Mouse (Mus musculus) thymus, postnatal 10 days (tissue): Measurements from ENCODE around the gene Anxa9.

Experiments used
- DNase-seq, 2 experiments: peaks; one replicate each; pipeline ENCODE4 v3.0.0; 2021; ENCODE audit warnings: low spot score in 2 of 2

The Anxa9 gene

GRCm38 (mm10) chr3:95314075-95314474 is 7.1 kb upstream of the Anxa9 start:
- DNase-seq: no peak

DNA sequence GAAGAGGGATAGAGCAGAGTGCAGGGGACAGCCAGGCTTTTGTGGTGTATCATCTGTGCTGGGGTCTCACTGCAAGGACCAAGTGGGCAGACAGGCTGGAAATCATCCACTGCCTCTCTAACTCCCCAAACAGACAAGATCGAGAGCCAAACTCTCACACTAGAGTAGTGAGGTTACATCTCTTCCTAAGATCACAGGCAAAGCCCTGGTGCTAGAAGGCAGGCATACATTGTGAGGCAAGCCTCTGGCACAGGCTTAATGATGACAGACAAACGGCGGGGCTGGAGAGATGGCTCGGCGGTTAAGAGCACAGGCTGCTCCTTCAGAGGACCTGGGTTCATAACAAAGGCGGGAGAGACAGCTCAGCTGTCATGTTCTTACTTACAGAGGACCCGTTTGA is 6.5 kb upstream of the Anxa9 start:
- no peak for DNase-seq

DNA sequence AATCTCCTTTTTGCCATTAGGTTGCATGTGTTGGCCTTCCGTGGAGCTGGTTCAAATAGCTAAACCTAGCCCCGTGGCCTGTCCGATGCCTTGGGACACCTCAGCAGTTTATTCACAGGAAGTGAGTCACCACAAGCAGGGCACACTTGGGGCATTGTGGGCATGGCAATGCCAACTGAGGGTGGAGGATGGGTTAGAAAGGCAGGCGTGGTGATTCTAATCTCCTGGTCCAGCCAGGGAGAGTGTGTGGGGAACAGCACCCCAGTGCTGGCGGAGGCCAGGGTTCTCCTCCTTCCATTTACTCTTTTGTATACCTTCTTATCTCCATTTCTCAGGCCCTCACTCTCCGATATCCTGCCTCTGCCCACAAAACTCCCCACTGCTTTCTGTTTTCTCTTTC is 5.6 kb upstream of the Anxa9 start:
- DNase-seq: no peak

GRCm38 (mm10) chr3:95310968-95311882 is 4.2 kb upstream of the Anxa9 start:
- DNase-seq: peak in 1 of 2 experiments; percentile 35

DNA sequence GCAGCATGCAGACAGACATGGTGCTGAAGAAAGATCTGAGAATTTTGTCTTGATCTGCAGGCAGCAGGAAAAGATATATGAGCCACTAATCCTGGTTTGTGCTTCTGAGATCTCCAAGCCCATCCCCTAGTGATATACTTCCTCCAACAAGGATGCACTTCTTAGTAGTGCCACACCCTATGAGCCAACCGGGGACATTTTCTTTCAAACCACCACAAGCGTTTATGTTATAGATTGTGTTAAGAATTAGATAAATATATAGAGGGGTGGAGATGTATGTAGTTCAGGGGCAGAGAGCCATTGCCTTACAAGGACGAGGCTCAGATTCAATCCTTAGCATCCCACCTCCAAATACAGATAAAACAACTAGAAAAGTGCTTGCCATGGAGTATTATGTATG is 3.5 kb upstream of the Anxa9 start:
- DNase-seq: no peak

- no peak for DNase-seq
Measured at GRCm38 (mm10) chr3:95306244-95306643, 732 bp downstream of the Anxa9 start.

DNA sequence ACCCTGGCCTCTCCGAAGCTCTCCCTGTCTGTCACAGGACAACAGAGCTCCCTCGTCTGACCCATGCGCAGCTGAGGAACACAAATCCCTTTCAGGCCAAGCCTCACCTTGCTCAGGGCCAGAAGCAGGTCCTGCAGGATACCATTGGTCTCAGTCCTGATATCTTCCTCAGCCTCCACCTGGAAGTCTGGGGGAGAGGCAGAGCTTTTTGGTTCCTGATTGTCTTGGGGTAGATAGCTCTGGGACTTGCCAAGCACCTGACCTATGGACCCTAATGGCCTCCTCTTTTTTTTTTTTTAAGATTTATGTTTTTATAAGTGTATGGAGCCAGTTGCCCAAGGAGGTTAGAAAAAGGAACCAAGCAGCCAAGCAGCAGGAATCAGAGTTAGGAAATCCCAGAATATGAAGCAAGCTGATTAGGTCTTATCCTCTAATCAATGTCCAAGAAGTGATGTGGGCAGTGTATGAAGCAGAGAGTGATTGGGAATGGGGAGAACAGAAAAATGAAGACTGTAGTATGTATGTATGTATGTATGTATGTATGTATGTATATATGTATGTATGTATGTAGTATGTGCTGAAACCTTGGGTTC is 5.7 kb downstream of the Anxa9 start:
- no peak for DNase-seq

DNA sequence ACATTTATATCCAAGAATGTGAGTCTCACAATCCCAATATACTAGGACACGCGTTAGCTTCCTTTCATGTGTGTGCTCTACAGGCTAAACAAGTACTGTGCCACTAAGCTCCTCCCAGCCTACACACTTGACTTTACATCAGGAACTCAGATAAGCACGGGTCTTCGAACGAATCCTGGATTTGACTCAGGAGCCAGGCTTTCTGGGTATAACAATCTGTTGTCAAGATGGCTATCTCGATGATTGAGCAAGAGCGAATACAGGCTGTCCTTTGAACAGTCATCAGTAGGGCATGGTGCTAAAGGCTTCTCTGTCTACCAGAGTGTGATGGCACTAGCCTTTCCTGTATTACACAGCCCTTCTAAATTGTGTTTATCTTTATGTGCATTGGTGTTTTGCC is 9.0 kb downstream of the Anxa9 start:
- no peak for DNase-seq

- DNase-seq: peak in 1 of 2 experiments; percentile 55
Measured at GRCm38 (mm10) chr3:95296103-95296469, 10.9 kb downstream of the Anxa9 start.

DNA sequence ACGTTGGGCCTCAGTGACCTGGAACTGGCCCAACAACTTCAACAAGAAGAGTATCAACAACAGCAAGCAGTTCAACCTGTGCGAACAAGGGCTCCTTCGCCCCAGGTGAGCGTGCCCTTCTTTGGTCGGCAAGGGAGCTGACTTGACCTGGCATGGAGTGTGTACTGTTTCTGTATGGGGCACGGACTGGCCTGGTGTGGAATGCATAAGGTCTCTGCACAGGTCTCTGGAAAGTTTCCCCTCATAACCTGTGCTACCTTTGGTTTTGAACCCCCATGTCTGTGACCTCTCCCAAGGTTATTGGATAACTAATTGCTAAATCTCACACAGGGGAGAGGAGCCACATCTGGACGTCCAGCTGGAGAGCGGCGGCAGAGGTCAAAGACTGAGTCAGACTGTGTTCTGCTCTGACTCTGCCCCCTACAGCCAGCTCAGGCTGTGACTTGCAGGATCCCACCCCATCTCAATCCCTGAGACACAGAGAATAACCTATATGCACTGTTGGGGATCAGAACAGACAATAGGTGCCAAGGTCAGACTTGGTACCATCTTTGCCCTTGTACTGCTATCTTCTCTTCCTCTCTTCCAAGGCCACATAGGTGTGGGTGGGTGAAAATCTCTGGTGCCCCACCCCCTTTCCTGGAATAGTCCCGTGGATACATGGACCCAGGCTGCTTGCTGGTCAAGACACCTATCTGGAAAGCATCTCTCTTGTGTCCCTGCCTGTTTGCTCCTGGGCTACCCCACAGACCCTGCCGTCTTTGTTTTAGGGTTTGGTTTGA is 11.5 kb downstream of the Anxa9 start:
- no peak for DNase-seq

DNA sequence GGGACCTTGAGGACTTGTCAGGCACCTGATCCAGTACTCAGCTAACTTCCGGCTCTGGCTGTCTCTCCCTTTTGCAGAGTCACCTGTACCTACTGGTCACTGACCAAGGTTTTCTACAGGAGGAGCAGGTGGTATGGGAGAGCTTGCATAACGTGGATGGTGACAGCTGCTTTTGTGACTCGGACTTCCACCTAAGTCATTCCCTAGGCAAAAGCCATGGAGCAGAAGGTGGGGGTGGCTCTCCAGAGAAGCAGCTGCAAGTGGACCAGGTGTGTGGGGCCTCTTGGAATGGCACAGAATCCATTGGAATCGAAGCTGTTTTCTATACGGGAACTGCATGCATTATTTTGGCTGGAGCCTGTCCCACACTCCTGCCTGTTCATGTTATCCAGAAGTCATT is 12.3 kb downstream of the Anxa9 start:
- DNase-seq: no peak

DNA sequence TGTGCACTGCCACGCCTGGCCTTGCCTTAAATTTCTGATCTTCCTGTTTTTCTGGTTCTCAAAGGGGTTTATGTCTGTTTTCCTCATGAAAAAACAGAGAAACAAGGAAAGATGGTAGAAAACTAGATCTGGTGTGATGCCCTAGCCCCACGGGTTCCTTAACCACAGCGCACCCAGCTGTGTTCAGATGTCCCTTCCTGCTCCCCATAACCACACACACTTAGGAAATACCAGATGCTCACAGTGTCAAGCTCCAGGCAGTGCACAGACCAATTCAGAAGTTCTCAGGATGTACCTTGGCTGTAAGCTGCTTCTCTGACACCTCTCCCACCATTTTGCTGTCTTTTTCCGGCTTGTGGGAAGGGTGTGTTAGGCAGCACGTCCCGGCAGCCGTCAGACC is 12.7 kb downstream of the Anxa9 start:
- DNase-seq: no peak

GRCm38 (mm10) chr3:95293537-95293936 is 13.4 kb downstream of the Anxa9 start:
- no peak for DNase-seq

GRCm38 (mm10) chr3:95292899-95293298 is 14.1 kb downstream of the Anxa9 start:
- no peak for DNase-seq

DNA sequence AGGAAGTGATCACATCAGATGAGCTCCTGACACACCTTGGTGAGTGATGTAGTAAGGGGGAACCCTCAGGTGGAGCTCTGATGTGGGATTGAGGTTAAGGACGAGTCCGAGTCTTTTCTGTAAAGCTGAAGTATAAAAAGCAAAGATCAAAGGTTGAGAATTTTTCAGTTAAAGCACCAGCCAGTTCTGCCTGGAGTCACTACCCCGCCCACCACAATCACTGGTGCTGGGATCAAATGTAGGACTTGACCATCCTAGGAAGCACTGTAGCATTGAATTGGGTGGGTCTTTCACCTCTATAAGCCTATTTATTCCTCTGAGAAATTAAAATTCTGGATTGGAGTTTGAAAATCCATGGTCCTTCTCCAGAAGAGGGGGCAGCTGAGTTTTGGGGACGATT is 15.9 kb downstream of the Anxa9 start:
- DNase-seq: no peak

- DNase-seq: no peak
Measured at GRCm38 (mm10) chr3:95290156-95290555, 16.8 kb downstream of the Anxa9 start.

- no peak for DNase-seq
Measured at GRCm38 (mm10) chr3:95289419-95289818, 17.6 kb downstream of the Anxa9 start.

DNA sequence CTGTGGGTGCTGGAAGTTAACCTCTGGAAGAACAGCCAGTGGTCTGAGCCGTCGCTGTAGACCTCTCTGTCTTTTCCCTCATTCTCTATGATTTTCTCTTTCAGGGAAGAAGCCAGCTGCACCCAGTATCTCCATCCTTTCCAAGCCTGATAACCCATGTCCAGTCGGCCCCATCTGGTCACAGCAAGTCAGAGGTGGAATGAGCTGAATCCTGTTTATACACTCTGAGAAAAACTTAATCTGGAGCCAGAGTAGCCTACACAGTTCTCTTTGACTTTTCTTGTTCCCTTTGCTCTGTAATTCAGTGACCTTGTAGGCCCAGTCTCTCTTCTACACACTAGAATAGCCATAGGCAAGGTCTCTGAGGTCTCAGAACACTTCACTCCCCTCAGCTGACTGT is 19.4 kb downstream of the Anxa9 start:
- DNase-seq: no peak

- DNase-seq: no peak
Measured at GRCm38 (mm10) chr3:95286510-95286909, 20.5 kb downstream of the Anxa9 start.

- no peak for DNase-seq
Measured at GRCm38 (mm10) chr3:95286011-95286410, 21.0 kb downstream of the Anxa9 start.

DNA sequence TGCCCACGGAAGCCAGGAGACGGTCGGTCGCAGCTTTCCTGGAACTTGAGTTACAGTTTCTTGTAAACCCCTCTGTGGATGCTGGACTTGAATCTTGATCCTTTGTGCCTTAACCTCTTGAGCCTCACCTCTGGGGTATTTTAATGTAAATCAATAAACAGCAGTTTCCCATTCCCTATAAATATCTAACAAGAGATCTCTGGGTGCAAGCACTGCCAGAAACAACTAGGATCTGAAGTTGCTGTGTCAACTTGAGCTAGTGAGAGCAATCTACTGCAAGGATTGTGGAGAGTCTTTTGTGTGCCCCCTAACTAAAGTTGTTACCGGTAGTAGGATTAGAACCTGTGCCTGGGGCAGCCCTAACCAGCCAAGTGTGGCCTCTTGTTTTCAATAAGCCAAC is 21.6 kb downstream of the Anxa9 start:
- no peak for DNase-seq

DNA sequence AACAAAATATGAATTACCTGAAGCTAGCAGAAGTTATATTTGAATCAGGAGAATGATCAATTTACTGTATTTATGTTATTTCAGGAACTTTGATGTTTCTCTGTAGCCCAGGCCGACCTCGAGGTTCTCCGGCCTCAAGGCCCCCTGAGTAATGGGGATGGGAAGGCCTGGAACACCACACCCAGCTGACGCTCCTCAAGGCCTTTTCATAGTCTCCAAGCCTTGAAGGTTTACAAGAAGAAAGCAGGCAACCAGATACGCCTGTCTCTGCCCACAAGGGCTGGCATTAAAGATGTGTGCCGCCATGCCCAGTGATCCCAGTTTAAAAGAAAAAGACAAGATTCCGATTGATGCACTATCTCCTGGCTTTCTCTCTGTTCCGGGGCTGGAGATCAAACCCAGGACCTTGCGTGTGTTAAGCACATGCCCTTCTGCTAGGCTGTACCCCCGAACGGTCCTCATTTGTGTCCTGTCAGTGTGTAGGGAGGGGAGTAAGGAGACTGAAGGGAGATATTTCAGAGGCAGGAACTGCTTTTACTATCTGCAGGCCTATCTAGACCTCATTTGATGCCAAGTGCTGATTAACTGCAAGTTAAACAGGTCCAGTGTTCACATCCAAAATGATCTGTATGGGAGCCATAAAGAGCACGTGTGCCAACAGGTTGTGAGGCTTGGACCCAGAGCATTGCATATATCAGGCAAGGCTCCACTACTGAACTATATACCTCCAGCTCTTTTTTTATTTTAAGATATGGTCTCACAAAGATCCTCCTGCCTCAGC is 22.3 kb downstream of the Anxa9 start:
- no peak for DNase-seq
